Mouse (Mus musculus): ENCODE results near the gene 2310057J18Rik. TPM values are rescaled to one million over a fixed set of nuclear protein-coding genes. Genes with fewer than 3 reads are reported as not detected.

Gene 2310057J18Rik
- total RNA-seq (2015; ENCODE audit: low replicate concordance): not detected in 2 replicates
- total RNA-seq (2017; ENCODE audit: low replicate concordance): not detected in 2 replicates

- ATAC-seq (replicated peaks; ENCODE audit: low FRiP score, poor library complexity, severe bottlenecking): no peak
Measured at GRCm38 (mm10) chr10:28986203-28986602, at the start of gene 2310057J18Rik. 2310057J18Rik (minus strand) TSS chr10:28986303.

GRCm38 (mm10) chr10:29029960-29030359 is 43.9 kb upstream of the 2310057J18Rik start:
- peak; percentile 98 for ATAC-seq (replicated peaks; ENCODE audit: low FRiP score, poor library complexity, severe bottlenecking)

GRCm38 (mm10) chr10:29019496-29020270 is 33.6 kb upstream of the 2310057J18Rik start:
- ATAC-seq (replicated peaks; ENCODE audit: low FRiP score, poor library complexity, severe bottlenecking): no peak

GRCm38 (mm10) chr10:28997776-28998175 is 11.7 kb upstream of the 2310057J18Rik start:
- no peak for ATAC-seq (replicated peaks; ENCODE audit: low FRiP score, poor library complexity, severe bottlenecking)

- ATAC-seq (replicated peaks; ENCODE audit: low FRiP score, poor library complexity, severe bottlenecking): no peak
Measured at GRCm38 (mm10) chr10:28988990-28989389, 2.9 kb upstream of the 2310057J18Rik start.

GRCm38 (mm10) chr10:28968189-28968588 is 17.9 kb downstream of the 2310057J18Rik start:
- ATAC-seq (replicated peaks; ENCODE audit: low FRiP score, poor library complexity, severe bottlenecking): no peak

- no peak for ATAC-seq (replicated peaks; ENCODE audit: low FRiP score, poor library complexity, severe bottlenecking)
Measured at GRCm38 (mm10) chr10:28955138-28955537, 31.0 kb downstream of the 2310057J18Rik start.

GRCm38 (mm10) chr10:28954515-28954914 is 31.6 kb downstream of the 2310057J18Rik start:
- ATAC-seq (replicated peaks; ENCODE audit: low FRiP score, poor library complexity, severe bottlenecking): no peak

Other genes starting within 250 kb of the 2310057J18Rik start
- gene Soga3, start 157.5 kb upstream of the 2310057J18Rik start, total RNA-seq (2015; ENCODE audit: low replicate concordance): not detected in 2 replicates
- gene Soga3, start 157.5 kb upstream of the 2310057J18Rik start, total RNA-seq (2017; ENCODE audit: low replicate concordance): not detected in 2 replicates
- not detected in 2 replicates for gene Gm49353, start 212.7 kb upstream of the 2310057J18Rik start, total RNA-seq (2015; ENCODE audit: low replicate concordance)
- not detected in 2 replicates for gene Gm49353, start 212.7 kb upstream of the 2310057J18Rik start, total RNA-seq (2017; ENCODE audit: low replicate concordance)
- not detected in 2 replicates for gene 9330159F19Rik, start 225.3 kb upstream of the 2310057J18Rik start, total RNA-seq (2015; ENCODE audit: low replicate concordance)
- not detected in 2 replicates for gene 9330159F19Rik, start 225.3 kb upstream of the 2310057J18Rik start, total RNA-seq (2017; ENCODE audit: low replicate concordance)

Measured in erythroblast, adult 5-6 weeks (primary cell).